Mouse (Mus musculus) lung, postnatal 0 days (tissue): ENCODE measurements around the gene Osbpl2.

ENCODE experiments used
- CTCF ChIP-seq: IDR thresholded peaks from 2 replicates; pipeline ENCODE4 v1.5.1; 2016; ENCODE audit warnings: antibody characterized with exemption, mild to moderate bottlenecking
- EP300 ChIP-seq: IDR thresholded peaks from 2 replicates; pipeline ENCODE4 v1.6.1; 2016; ENCODE audit warnings: antibody characterized with exemption, mild to moderate bottlenecking, control low read depth

DNA sequence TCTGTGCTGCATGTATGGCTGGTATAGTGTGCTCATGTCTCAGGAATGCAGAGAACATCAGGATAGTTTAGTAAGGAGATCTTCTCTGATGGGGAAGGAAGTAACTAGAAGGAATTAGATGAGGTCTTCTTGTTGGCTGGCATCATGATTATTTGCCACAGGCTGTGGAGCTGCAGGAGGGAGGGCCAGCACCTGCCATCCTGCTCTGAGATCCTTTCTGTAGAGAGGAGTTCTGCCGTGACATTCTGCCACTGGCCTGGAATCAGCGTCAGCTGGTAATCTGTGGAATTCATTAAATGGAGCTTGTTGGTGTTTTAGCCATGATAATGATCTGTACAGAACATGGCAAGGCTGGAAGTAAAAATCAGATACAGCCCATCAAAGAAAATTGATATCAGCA is 27.0 kb downstream of the Osbpl2 start:
- TF ChIP-seq CTCF (no peak), EP300 (no peak)
